Mouse (Mus musculus) testis, adult 2 months (tissue): Measurements from ENCODE around the gene Wdr59. TPM values are rescaled to one million over a fixed set of nuclear protein-coding genes. Genes with fewer than 3 reads are reported as not detected.

Experiments
- H3K27ac ChIP-seq: fragments of 200-500 bp; 2 replicates; pipeline ENCODE4 v1.5.1; 2012; ENCODE audit warnings: low read depth, low read length; ENCODE audit not compliant: control insufficient read depth, insufficient read depth
- H3K27me3 ChIP-seq: fragments of 200-500 bp; 2 replicates; pipeline ENCODE4 v1.6.1; 2012; ENCODE audit warnings: mild to moderate bottlenecking, low read length, moderate library complexity; ENCODE audit not compliant: control insufficient read depth, insufficient read depth
- H3K36me3 ChIP-seq: fragments of 200-500 bp; 2 replicates; pipeline ENCODE4 v1.6.1; 2012; ENCODE audit warnings: mild to moderate bottlenecking, low read length; ENCODE audit not compliant: control insufficient read depth, insufficient read depth
- H3K4me1 ChIP-seq: fragments of 200-500 bp; 2 replicates; pipeline ENCODE4 v1.6.1; 2012; ENCODE audit warnings: low read length; ENCODE audit not compliant: control insufficient read depth, insufficient read depth
- H3K4me3 ChIP-seq: fragments of 200-500 bp; 2 replicates; pipeline ENCODE4 v1.5.1; 2012; ENCODE audit warnings: low read depth, mild to moderate bottlenecking, low read length, moderate library complexity, mixed read lengths; ENCODE audit not compliant: control insufficient read depth
- CTCF ChIP-seq: fragments of 200-500 bp; IDR thresholded peaks from 2 replicates; pipeline ENCODE4 v1.5.1; 2012; ENCODE audit warnings: low read depth, mild to moderate bottlenecking, inconsistent platforms, low read length, moderate library complexity; ENCODE audit not compliant: control insufficient read depth, insufficient read depth, insufficient replicate concordance
- POLR2A ChIP-seq: fragments of 200-500 bp; IDR thresholded peaks from 2 replicates; pipeline ENCODE4 v1.6.1; 2012; ENCODE audit warnings: low read depth, mild to moderate bottlenecking, inconsistent platforms, low read length, moderate library complexity; ENCODE audit not compliant: control insufficient read depth
- polyA plus RNA-seq: library from polyadenylated mRNA; depleted of rRNA; stranded (reverse); fragments of >200 nt; gene quantifications from 2 replicates; pipeline ENCODE4 v1.2.3, GENCODE M21; 2012

Wdr59 gene
- polyA plus RNA-seq, 1 experiment = 5.4 TPM

- Histone ChIP-seq H3K4me3 (no peak overlapping the region), H3K4me1 (peaks cover 2% of the 10 kb centered on the region; the same call in 1 of the 2 replicates), H3K27ac (no peak overlapping the region), H3K27me3 (no peaks in the 10 kb centered on the region), H3K36me3 (no peaks in the 10 kb centered on the region)
- no peak for TF ChIP-seq CTCF
- no peak for TF ChIP-seq POLR2A
These were observed 9.3 kb upstream of the Wdr59 start for GRCm38 (mm10) chr8:111531191-111531590.

DNA sequence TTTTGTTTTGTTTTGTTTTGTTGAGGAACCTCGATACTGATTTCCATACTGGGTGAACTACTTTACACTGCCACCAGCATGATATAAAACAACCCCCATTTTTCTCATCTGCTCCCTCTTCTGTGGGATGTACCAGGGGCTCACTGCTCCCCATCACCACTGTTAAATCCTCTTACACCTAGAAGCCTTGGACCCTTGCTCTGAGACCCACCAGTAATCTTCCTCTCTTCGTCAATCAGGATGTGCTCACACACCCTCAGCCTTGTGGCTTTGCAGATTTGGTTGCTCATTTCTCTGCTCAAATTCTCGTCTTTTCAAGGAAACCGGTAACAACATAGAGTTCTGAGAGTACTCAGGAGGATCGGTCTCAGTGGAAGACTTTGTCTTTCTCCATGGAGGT, 6.2 kb upstream of the Wdr59 start:
- H3K36me3 ChIP-seq = no peaks in the 10 kb centered on the region
- no peak overlapping the region for H3K27ac ChIP-seq
- no peak for TF ChIP-seq CTCF
- no peak for TF ChIP-seq POLR2A
- no peaks in the 10 kb centered on the region for H3K4me1 ChIP-seq
- no peaks in the 10 kb centered on the region for H3K27me3 ChIP-seq
- no peak overlapping the region for H3K4me3 ChIP-seq

DNA sequence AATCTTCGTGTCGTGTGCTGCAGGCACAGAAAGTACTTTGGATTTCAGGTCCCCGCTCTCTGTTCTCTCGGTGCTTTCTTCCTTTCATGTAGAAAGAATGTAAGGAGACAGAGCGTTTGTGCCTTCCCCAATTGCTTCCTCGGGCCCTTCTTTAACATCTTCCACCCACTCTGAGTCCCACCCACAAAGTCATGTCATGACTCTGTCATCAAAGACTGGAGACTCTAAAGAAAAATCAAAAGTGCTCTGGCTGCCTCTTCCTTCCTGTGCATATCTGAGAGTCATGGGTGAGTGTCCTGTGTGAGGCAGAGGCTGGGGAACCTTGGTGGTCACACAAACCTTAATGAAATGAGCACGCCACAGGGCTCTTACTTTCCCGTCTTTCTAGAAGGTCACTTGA, 5.3 kb upstream of the Wdr59 start:
- TF ChIP-seq CTCF (no peak), POLR2A (no peak)
- Histone ChIP-seq H3K27ac (no peak overlapping the region), H3K36me3 (no peaks in the 10 kb centered on the region), H3K27me3 (no peaks in the 10 kb centered on the region), H3K4me3 (no peak overlapping the region), H3K4me1 (no peaks in the 10 kb centered on the region)

DNA sequence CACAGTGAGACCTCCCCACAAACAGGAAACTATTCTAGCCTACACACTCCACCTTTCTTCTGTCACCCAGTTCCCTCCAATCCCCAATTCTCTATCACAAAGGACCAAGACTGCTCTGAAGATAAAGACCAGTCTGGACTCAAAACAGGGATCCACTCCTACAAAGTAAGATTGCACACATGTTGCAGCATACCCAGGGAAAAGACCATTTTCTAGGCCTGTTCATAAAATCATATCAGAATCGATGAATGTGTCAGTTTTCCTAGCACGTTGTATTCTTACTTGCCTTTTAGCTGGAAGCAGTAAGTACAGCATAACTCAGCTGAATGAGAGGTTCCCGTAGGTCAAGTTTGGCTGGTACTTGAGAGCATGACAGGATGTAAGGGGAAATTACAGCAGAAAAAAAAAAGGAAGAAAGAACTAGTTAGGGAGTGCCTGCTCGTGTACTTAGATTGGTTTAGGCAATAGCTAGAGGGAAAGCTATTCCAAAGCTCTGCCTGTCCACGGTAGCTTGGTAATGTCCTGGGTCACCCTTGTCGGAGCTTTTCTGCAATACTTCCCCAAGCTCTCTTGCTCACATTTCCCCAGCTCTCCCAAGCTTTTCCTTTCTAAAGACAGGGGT, 4.6 kb upstream of the Wdr59 start:
- peaks cover under 1% of the 10 kb centered on the region; the same call in 1 of the 2 replicates for H3K4me1 ChIP-seq
- TF ChIP-seq CTCF (no peak), POLR2A (no peak)
- H3K27me3 ChIP-seq = no peaks in the 10 kb centered on the region
- no peak overlapping the region for H3K27ac ChIP-seq
- H3K36me3 ChIP-seq = no peaks in the 10 kb centered on the region
- H3K4me3 ChIP-seq = no peak overlapping the region

GRCm38 (mm10) chr8:111517466-111517865, 4.4 kb downstream of the Wdr59 start:
- no peak overlapping the region for H3K27ac ChIP-seq
- no peaks in the 10 kb centered on the region for H3K27me3 ChIP-seq
- no peaks in the 10 kb centered on the region for H3K36me3 ChIP-seq
- TF ChIP-seq CTCF (no peak), POLR2A (no peak)
- no peak overlapping the region for H3K4me3 ChIP-seq
- H3K4me1 ChIP-seq = peaks cover 4% of the 10 kb centered on the region; the same call in 1 of the 2 replicates

- TF ChIP-seq CTCF = no peak
- TF ChIP-seq POLR2A = no peak
- no peak overlapping the region for H3K27ac ChIP-seq
- H3K4me3 ChIP-seq = no peak overlapping the region
- H3K4me1 ChIP-seq = peaks cover 4% of the 10 kb centered on the region; the same call in 1 of the 2 replicates
- no peaks in the 10 kb centered on the region for H3K27me3 ChIP-seq
- H3K36me3 ChIP-seq = no peaks in the 10 kb centered on the region
These were observed 5.3 kb downstream of the Wdr59 start for GRCm38 (mm10) chr8:111516451-111517035.

- H3K4me1 ChIP-seq = no peaks in the 10 kb centered on the region
- no peak overlapping the region for H3K4me3 ChIP-seq
- no peak overlapping the region for H3K27ac ChIP-seq
- TF ChIP-seq CTCF (no peak), POLR2A (no peak)
- no peaks in the 10 kb centered on the region for H3K36me3 ChIP-seq
- no peaks in the 10 kb centered on the region for H3K27me3 ChIP-seq
These were observed 8.4 kb downstream of the Wdr59 start for GRCm38 (mm10) chr8:111513446-111513845.
